Mouse (Mus musculus) lung, postnatal 4 days (tissue): ENCODE data around the gene Fbxl8.

Source experiments
- DNase-seq, 2 experiments: peaks; one replicate each; pipeline ENCODE4 v3.0.0; 2021

Fbxl8 gene

DNA sequence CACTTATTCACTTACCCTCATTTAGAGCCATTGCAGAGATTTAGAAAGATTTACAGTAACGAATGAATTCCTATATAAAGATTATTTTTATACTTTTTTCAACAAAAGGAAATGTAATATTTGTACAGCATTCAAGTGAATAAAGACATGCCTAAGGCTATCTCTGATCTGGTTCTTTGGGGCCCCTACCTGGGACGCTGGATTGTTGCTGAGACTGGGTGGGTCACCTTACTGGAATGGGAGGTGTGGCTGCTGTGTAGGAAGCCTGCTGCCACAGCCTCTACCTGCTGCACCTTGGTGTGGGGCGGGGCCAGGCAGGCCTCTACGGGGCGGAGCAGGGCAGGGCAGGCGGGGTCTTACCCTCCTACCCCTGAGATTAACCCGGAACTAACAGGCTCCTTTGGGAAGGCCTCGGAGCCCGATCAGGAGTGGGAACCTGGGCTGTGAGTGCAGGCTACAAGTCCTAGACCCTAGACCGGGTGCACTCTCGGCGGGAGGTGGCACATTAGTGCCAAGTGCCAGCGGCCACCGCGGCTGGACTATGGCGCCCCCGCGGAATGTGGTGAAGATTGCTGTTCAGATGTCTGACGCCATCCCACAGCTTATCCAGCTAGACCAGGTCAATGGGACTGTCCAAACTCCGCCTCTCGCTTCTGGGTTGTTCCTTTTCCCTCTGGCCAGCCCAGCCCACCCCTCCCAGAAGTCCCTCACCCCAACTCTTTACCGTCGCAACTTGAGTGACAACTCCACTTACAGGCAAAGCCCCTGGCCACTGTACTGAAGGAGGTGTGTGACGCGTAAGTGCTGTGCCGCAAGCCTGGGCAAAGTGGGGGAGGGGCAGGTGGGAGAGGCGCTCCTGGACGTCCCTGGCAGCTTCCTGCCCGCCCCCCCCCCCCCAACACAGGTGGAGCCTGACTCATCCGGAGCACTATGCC is 41.0 kb downstream of the Fbxl8 start, which contains the start of gene Elmo3:
Gene Elmo3 (plus strand): TSS at position 391 of the 935 bp plus-strand sequence.
- peak; percentile 81 to 91 for DNase-seq

DNA sequence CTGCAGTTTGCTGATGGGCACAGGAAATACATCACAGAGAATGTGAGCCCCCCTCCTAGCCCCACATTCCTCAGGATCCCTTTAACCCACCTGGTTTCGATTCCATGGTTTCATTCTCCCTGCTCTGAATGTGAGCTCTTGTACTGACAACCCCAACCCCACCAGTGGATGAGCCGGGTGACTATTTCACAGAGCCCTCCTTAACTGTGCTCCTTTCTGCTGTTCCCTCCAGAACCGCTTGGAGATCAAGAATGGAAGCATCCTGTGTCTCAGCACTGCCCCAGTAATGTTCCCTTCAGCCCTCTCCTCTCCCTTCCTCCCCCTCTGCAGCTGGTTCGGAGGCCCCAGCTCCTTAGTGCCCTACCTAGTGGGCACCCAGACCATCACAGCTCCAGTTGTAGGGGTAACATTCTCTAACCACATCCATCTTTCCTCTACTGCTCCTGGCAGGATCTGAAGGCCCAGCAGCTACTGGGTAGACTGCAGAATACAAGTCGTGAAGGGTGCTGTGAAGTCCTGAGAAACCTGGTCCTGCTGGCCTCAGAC is 41.8 kb downstream of the Fbxl8 start:
- no peak for DNase-seq

GRCm38 (mm10) chr8:105307670-105308069 is 43.2 kb downstream of the Fbxl8 start:
- no peak for DNase-seq

DNA sequence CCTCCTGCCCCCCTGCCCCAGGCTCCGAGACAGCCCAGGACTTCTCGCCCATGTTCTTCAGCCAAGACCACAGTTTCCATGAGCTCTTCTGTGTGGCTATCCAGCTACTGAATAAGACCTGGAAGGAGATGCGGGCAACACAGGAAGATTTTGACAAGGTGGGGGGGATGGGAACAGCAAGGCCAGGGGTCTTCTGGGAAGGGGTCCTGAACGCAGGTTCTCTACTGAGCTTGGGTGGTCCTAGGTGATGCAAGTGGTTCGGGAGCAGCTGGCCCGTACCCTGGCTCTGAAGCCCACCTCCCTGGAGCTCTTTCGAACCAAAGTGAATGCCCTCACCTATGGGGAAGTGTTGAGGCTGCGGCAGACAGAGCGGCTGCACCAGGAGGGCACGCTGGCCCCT is 44.0 kb downstream of the Fbxl8 start:
- DNase-seq, result no peak

GRCm38 (mm10) chr8:105309142-105309847 is 44.8 kb downstream of the Fbxl8 start:
- no peak for DNase-seq

DNA sequence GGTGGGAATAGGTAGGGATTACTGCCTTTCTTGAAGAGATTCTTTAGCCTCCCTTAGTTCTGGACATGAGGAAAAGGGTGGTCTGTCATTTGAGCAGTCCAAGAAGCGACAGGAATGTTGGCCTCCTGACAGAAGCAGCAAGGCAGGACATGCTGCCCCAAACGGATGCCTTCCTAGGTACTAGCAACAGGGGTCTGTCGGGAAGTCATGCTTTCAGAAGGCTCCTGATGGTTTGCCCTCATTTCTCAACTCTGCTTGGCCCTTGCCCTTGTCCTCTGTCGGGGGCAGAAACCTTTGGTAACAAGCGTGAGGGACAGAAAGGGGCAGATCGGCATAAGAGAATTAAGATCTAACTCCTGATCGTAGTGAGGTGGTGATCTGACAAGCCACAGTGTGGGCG is 45.7 kb downstream of the Fbxl8 start:
- DNase-seq, result no peak

- DNase-seq, result no peak
These were observed 47.3 kb downstream of the Fbxl8 start for GRCm38 (mm10) chr8:105311718-105312117.

DNA sequence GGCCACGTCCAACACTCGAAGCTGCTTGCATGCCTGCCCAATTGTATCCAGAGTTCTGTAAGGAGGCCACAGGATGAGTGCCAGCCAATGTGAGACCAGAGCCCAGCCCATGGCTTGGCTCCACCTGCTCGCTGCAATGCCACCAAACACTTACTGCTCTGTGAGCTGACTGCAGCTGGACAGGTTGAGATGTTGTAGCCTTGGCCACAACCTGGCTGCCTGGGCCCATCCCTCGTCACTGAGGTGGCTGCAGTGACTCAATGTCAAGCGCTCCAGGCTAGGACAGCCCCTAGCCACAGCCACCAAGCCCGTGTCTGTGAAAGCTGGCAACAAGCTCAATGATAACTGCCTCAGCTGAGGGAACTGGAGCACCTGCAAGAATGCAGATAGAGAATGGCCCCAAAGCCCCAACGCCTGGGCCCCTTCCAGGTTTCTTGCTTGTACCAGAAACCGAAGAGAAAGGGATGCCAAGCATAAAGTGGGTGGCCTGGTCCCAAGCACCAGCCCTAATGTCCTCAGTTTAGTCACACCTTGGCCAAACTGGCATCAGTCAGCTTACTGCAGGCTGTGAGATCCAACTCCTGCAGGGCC is 48.5 kb downstream of the Fbxl8 start:
- no peak for DNase-seq

DNA sequence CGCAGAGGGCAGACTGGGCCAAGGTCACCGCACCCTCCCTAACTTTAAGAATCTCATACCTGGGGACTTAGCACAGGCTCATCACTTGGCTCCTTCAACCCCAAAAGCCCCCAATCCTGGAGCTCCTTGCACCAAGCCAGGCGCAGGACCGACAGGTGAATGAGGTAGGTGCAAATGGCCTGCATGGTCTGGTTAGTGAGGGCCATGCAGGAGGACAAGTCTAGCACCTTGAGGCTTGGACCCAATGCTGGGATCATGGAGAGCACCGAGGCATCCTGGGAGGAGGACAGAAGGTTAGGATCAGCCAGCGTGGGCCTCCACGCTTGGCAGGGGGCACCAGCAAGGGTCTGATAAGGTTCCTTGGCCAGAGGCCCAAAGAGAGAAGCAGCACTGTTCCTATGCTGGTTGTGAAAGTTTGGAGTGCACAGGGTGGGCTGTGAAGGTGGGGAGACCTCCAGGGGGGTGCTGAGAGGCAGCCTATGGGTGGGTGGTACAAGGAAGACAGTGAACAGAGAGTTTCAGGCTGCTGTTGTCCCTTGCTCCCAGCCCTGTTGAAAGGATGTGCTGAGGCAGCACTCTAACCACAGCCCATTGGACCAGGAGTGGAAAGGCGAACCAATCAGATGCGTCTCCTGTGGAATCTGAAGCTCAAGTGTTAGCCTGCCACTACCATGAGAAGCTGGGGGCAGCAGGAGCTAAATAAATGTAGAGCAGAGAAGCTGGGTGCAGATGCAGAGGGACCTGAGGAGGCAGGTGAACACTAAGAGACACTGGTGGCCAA is 49.4 kb downstream of the Fbxl8 start:
- DNase-seq, result no peak

- peak in 1 of 2 experiments; percentile 48 for DNase-seq
These were observed 50.8 kb downstream of the Fbxl8 start for GRCm38 (mm10) chr8:105315073-105315769.

DNA sequence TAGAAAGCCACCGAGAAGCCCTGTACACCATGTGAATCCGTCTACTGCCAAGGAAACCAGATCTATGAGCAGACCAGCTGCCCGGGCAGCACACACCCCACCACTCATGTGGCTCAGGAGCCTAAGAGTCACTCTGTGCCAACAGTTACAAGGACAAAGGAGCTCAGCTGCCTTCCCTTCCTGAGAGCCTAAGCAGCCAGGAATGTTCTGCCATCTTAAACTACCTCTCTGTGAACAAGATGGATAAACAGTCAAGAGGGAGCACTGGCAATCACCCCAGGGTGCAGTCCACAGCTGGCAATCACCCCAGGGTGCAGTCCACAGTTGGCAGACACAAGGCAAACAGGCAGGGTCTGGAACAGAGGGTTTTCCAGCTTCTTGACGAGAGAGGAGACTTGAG is 53.5 kb downstream of the Fbxl8 start:
- peak; percentile 66 to 87 for DNase-seq

DNA sequence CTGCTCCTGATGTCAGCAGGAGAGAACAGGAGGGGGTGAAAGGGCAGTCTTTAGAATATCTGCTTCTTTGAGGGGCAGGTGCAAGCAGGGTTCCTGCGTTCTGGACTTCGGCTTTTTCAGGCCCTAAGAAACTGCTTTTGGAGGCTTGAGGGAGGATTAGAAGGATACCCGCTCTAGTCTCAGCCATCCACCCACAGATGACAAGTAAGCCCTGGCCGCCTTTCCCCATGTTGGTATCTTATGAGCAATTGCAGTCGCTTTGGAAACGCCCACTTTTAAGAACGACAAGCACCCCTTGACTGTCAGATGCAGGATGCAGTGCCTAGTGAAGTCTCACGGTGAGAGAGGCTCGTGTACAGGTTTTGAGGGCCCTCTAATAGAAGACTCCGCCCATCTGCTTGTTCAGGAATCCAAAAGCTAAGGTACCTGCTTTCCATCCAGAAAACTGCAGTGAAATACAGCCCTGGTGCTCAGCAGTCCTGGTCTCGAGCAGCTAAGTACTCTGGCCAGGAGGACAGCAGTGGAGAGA is 54.3 kb downstream of the Fbxl8 start:
- peak in 1 of 2 experiments; percentile 56 for DNase-seq
